Mouse (Mus musculus) embryonic facial prominence, embryonic 13.5 days (tissue): ENCODE measurements at regions not wholly inside any gene's neighbourhood (a gene's known extent, or its start where the extent isn't known, plus 50 kb on each side); places are given as distances from the start of the nearest gene placed in this dataset.
"Not testable (repeated sequence)": the region's sequence is repeated elsewhere in the genome, so short reads cannot be mapped to it uniquely, and the experiment has no call there.

Experiments
- ATAC-seq: fragments of 200-750 bp; cut with Nextera tagmentation; 2 replicates; pipeline ENCODE4 v1.8.0; 2017; ENCODE audit warnings: low read depth; ENCODE audit not compliant: insufficient number of reproducible peaks, insufficient read depth, low FRiP score, low TSS enrichment
- H3K27ac ChIP-seq: fragments of 300-500 bp; sonication (generic); 2 replicates; pipeline ENCODE4 v1.5.1; 2015; ENCODE audit warnings: moderate library complexity, mild to moderate bottlenecking, inconsistent platforms
- H3K27me3 ChIP-seq: fragments of 300-500 bp; sonication (generic); 2 replicates; pipeline ENCODE4 v1.6.1; 2015; ENCODE audit warnings: mild to moderate bottlenecking, inconsistent platforms
- H3K36me3 ChIP-seq: fragments of 300-500 bp; sonication (generic); 2 replicates; pipeline ENCODE4 v1.6.1; 2015; ENCODE audit warnings: mild to moderate bottlenecking, inconsistent platforms
- H3K4me1 ChIP-seq: fragments of 300-500 bp; sonication (generic); 2 replicates; pipeline ENCODE4 v1.6.1; 2015; ENCODE audit warnings: inconsistent platforms
- H3K4me2 ChIP-seq: fragments of 300-500 bp; sonication (generic); 2 replicates; pipeline ENCODE4 v1.6.1; 2015; ENCODE audit warnings: moderate library complexity, mild to moderate bottlenecking, inconsistent platforms
- H3K4me3 ChIP-seq: fragments of 300-500 bp; sonication (generic); 2 replicates; pipeline ENCODE4 v1.5.1; 2015; ENCODE audit warnings: mild to moderate bottlenecking, inconsistent platforms
- H3K9ac ChIP-seq: fragments of 300-500 bp; sonication (generic); 2 replicates; pipeline ENCODE4 v1.6.1; 2015; ENCODE audit warnings: mild to moderate bottlenecking, inconsistent platforms
- H3K9me3 ChIP-seq: fragments of 300-500 bp; sonication (generic); 2 replicates; pipeline ENCODE4 v1.6.1; 2016; ENCODE audit warnings: inconsistent platforms
- WGBS: fragments of 180-500 bp; shearing (Covaris S2); methylation state at CpG from one replicate; pipeline ENCODE4 v1.1.7; 2015; ENCODE audit warnings: mixed read lengths; 5-methylcytosine and 5-hydroxymethylcytosine counted together

- H3K4me1 ChIP-seq = no peaks in the 10 kb centered on the region
- H3K36me3 ChIP-seq = no peaks in the 10 kb centered on the region
- H3K9me3 ChIP-seq = no peaks in the 10 kb centered on the region
- H3K27ac ChIP-seq = no peak overlapping the region
- no peak overlapping the region for H3K9ac ChIP-seq
- H3K27me3 ChIP-seq = no peaks in the 10 kb centered on the region
- H3K4me2 ChIP-seq = no peak overlapping the region
- no peak overlapping the region for H3K4me3 ChIP-seq
- no peak for ATAC-seq
- 84% methylated on average over 1 of the region's 1 CpGs for WGBS
Measured at GRCm38 (mm10) chr2:123655551-123655950, 434.2 kb upstream of the Sema6d start.

DNA sequence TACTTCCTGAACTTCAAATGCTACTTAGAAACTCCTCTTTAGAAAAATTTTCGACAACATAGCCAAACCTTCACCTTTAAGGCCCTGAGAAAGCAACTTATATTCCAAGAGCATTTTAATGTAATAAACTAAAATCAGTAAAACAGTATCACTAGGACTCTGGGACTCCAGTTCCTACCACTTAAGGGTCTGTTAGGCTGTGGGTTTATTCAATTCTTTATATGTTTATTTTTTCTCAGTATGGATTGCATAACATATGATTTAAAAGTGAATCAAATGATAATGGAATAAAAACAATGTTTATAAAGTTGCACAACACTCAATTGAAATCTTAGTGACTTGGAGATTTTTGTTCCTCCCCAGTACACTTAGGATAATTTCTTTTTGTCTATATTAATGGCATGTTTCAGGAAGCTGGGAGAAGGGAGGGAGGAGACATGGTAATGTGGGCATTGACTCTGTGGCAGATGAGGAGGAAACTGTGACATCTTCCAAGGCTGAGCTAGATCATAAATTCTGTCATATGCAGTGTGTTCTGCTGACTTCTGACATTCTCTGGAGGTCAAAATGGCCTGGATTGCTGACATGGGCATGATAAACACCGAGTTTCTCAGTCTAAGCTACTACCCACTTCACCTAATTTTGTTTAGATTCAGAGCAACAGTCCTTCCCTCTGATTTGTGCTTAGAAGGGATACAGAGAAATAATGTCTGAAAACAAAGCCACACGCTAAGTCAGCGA, 401.3 kb upstream of the Sema6d start:
- 73% methylated on average over 4 of the region's 4 CpGs for WGBS
- Histone ChIP-seq H3K27me3 (no peaks in the 10 kb centered on the region), H3K4me3 (no peak overlapping the region), H3K4me2 (no peak overlapping the region), H3K9me3 (no peaks in the 10 kb centered on the region), H3K9ac (no peak overlapping the region), H3K4me1 (no peaks in the 10 kb centered on the region), H3K36me3 (no peaks in the 10 kb centered on the region), H3K27ac (no peak overlapping the region)
- ATAC-seq = no peak

GRCm38 (mm10) chr2:123689801-123690200, 400.0 kb upstream of the Sema6d start:
- Histone ChIP-seq H3K9ac (no peak overlapping the region), H3K4me1 (no peaks in the 10 kb centered on the region), H3K9me3 (no peaks in the 10 kb centered on the region), H3K4me2 (no peak overlapping the region), H3K27ac (no peak overlapping the region), H3K4me3 (no peak overlapping the region), H3K27me3 (no peaks in the 10 kb centered on the region), H3K36me3 (no peaks in the 10 kb centered on the region)
- no peak for ATAC-seq
- WGBS = 68% methylated on average over 1 of the region's 1 CpGs

GRCm38 (mm10) chr2:123739688-123740087, 350.1 kb upstream of the Sema6d start:
- 69% methylated on average over 4 of the region's 4 CpGs for WGBS
- H3K27me3 ChIP-seq = no peaks in the 10 kb centered on the region
- no peak overlapping the region for H3K27ac ChIP-seq
- H3K4me2 ChIP-seq = no peak overlapping the region
- H3K9ac ChIP-seq = no peak overlapping the region
- H3K36me3 ChIP-seq = no peaks in the 10 kb centered on the region
- H3K4me1 ChIP-seq = no peaks in the 10 kb centered on the region
- no peak overlapping the region for H3K4me3 ChIP-seq
- no peak for ATAC-seq
- no peaks in the 10 kb centered on the region for H3K9me3 ChIP-seq

DNA sequence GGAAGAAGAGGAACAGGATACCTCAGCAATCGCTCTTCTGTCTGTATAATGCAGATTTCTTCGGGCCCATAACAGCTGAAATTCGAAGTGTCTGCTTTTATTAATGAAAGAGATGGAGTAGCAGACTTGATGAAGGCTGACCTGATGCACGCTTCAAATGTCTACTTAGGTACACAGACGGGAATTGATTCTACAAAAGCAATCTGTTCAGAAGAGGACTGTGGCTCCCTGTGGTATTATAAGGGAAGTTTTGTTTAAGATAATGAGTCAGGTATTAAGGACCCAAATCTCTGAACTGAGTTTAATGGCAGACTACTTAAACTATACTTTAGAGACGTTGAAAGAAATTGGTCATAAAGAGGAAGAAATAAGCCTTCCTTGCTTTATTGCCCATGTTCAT, 349.2 kb upstream of the Sema6d start:
- H3K4me3 ChIP-seq = no peak overlapping the region
- no peaks in the 10 kb centered on the region for H3K4me1 ChIP-seq
- ATAC-seq = no peak
- no peaks in the 10 kb centered on the region for H3K27me3 ChIP-seq
- WGBS = 73% methylated on average over 6 of the region's 6 CpGs
- no peaks in the 10 kb centered on the region for H3K9me3 ChIP-seq
- H3K4me2 ChIP-seq = no peak overlapping the region
- H3K9ac ChIP-seq = no peak overlapping the region
- H3K27ac ChIP-seq = no peak overlapping the region
- no peaks in the 10 kb centered on the region for H3K36me3 ChIP-seq

GRCm38 (mm10) chr2:123754220-123754619, 335.5 kb upstream of the Sema6d start:
- 75% methylated on average over 7 of the region's 7 CpGs for WGBS
- Histone ChIP-seq H3K9ac (no peak overlapping the region), H3K9me3 (no peaks in the 10 kb centered on the region), H3K4me2 (peak overlapping the region; percentile 41), H3K27ac (no peak overlapping the region), H3K4me1 (no peaks in the 10 kb centered on the region), H3K36me3 (no peaks in the 10 kb centered on the region), H3K27me3 (no peaks in the 10 kb centered on the region), H3K4me3 (peak overlapping the region; percentile 29)
- no peak for ATAC-seq

GRCm38 (mm10) chr2:123754656-123755499, 334.9 kb upstream of the Sema6d start:
- Histone ChIP-seq H3K4me3 (peak overlapping the region; percentile 29), H3K4me2 (peak overlapping the region; percentile 41)
- 37% methylated on average over 18 of the region's 24 CpGs for WGBS
- not testable (repeated sequence) for H3K9ac ChIP-seq, H3K27me3 ChIP-seq, H3K27ac ChIP-seq, H3K9me3 ChIP-seq, H3K4me1 ChIP-seq, H3K36me3 ChIP-seq, ATAC-seq

GRCm38 (mm10) chr2:123799226-123799786, 290.5 kb upstream of the Sema6d start:
- Histone ChIP-seq H3K36me3 (no peaks in the 10 kb centered on the region), H3K27me3 (no peaks in the 10 kb centered on the region), H3K4me1 (no peaks in the 10 kb centered on the region), H3K9ac (no peak overlapping the region), H3K9me3 (no peaks in the 10 kb centered on the region), H3K27ac (no peak overlapping the region), H3K4me2 (no peak overlapping the region), H3K4me3 (no peak overlapping the region)
- ATAC-seq = no peak
- WGBS = 87% methylated on average over 3 of the region's 3 CpGs

GRCm38 (mm10) chr2:123805646-123806045, 284.1 kb upstream of the Sema6d start:
- Histone ChIP-seq H3K36me3 (no peaks in the 10 kb centered on the region), H3K9ac (no peak overlapping the region), H3K27me3 (no peaks in the 10 kb centered on the region), H3K4me1 (no peaks in the 10 kb centered on the region), H3K4me2 (no peak overlapping the region), H3K27ac (no peak overlapping the region), H3K4me3 (no peak overlapping the region), H3K9me3 (no peaks in the 10 kb centered on the region)
- 74% methylated on average over 2 of the region's 2 CpGs for WGBS
- ATAC-seq = no peak

- no peak overlapping the region for H3K9ac ChIP-seq
- no peak for ATAC-seq
- no peaks in the 10 kb centered on the region for H3K27me3 ChIP-seq
- no peaks in the 10 kb centered on the region for H3K4me1 ChIP-seq
- no peak overlapping the region for H3K4me3 ChIP-seq
- H3K4me2 ChIP-seq = no peak overlapping the region
- no peaks in the 10 kb centered on the region for H3K36me3 ChIP-seq
- H3K9me3 ChIP-seq = no peaks in the 10 kb centered on the region
- 76% methylated on average over 2 of the region's 2 CpGs for WGBS
- no peak overlapping the region for H3K27ac ChIP-seq
Measured at GRCm38 (mm10) chr2:123806370-123806769, 283.4 kb upstream of the Sema6d start.

DNA sequence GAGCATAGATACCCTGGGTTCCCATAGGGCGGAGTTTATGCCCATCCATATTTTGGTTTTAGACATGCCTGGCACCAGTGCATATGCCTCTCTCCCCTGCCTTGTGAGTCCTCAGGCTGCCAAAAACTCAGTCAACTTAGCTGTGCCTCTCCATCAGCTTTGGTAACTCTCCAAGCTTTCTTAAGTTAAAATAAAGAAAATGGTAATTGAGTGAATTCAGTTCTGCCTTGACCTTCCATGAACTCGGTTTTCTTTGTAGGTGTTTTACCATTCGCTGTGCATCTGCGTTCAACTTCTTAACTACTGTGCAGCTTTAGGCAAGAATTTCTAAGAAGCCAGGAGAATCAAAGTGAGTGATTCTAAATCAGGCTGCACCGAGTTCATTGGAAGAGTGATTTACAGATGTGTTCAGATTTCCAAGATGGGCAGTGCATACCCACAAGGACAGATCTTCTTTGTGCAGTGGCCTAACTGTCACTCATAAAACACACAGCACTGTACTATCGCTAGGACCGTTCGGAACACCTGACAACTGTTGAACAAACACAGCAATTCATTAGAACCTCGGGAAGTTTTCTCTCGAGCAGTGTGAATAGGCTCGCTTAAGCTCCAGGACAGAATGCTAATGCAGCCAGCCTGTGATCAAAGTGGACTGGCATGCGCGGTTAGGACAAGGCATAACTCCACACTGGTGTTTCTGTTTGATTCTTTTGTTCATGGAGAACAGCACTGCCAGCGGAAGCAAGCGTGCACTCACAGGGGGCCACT, 276.4 kb upstream of the Sema6d start:
- Histone ChIP-seq H3K4me2 (no peak overlapping the region), H3K9ac (no peak overlapping the region), H3K36me3 (no peaks in the 10 kb centered on the region), H3K4me1 (no peaks in the 10 kb centered on the region), H3K9me3 (no peaks in the 10 kb centered on the region), H3K27me3 (no peaks in the 10 kb centered on the region), H3K4me3 (no peak overlapping the region), H3K27ac (no peak overlapping the region)
- no peak for ATAC-seq
- WGBS = 54% methylated on average over 15 of the region's 15 CpGs
